Mouse (Mus musculus) ES-E14 (cell line): Measurements from ENCODE around the gene Slc34a2.

ENCODE experiments used
- CHD2 ChIP-seq: IDR thresholded peaks from 2 replicates; pipeline ENCODE4 v1.6.1; 2014; ENCODE audit warnings: mild to moderate bottlenecking, low read depth, low read length, inconsistent platforms
- MAFK ChIP-seq: IDR thresholded peaks from 2 replicates; pipeline ENCODE4 v1.6.1; 2014; ENCODE audit warnings: mild to moderate bottlenecking, low read depth, low read length, inconsistent platforms; ENCODE audit not compliant: insufficient read depth

- TF ChIP-seq CHD2 (no peak), MAFK (no peak)
These were observed 41.7 kb upstream of the Slc34a2 start for GRCm38 (mm10) chr5:52996145-52996544.
